Mouse (Mus musculus): Measurements from ENCODE around the gene Sox10.

Sox10 gene

DNA sequence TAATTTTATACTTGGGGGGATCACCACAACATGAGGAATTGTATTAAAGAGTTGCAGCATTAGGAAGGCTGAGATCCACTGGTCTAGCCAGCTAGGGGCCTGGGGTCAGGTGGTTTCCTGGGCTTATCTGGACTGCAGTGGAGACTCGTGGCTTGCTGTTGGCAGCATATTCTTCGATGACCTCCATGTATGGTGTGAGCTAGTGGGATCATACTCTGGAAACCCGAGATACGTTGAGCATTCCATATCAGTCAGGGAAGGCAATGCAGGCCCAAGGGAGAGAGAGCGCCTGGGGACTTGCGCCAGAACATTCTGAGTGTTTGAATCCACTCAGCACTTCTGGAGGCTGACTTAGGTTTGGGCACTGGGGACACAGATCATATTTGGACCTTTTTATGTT is 41.3 kb downstream of the Sox10 start:
- no peak for DNase-seq (ENCODE audit: low spot score in 2 of 2)

DNA sequence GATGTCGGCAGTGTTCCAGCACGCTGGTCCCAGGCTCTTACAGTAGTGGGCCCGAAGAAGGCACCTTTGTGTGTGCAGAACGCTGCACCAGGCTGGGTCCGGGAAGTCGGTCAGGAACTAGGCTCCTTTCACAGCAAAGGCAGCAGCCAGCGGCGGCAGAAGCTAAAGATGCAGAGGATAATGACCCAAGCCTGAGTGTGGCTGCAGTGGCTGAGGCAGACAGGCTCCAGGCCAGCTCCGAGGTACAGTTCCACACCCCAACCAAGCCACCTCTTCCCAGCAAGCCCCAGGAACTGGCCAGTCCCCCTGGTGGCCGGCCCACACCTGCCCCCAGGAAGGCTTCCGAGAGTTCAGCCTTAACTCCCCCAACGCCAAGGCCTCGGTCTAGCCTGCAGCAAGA is 42.5 kb downstream of the Sox10 start:
- no peak for DNase-seq (ENCODE audit: low spot score in 2 of 2)

DNA sequence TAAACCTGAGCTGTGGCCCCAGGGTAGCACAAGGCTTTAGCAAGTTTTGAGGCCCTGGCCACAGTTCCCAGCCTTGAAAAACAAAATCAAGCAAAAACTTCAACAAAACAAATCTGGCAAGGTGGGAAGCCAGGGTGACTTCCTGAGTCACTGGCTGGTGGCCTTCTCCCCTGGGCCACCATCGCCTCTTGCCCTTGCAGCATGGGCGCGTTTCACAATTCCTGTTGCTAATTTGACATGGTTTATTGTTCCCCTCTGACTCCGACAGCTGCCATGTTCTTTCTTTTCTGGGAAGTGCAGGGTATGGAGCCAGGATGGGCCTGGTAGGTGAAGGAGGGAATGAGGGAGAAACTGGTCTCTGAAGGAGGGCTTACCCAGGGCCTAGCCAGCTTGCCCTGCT is 42.9 kb downstream of the Sox10 start:
- DNase-seq (ENCODE audit: low spot score in 2 of 2), result no peak

DNA sequence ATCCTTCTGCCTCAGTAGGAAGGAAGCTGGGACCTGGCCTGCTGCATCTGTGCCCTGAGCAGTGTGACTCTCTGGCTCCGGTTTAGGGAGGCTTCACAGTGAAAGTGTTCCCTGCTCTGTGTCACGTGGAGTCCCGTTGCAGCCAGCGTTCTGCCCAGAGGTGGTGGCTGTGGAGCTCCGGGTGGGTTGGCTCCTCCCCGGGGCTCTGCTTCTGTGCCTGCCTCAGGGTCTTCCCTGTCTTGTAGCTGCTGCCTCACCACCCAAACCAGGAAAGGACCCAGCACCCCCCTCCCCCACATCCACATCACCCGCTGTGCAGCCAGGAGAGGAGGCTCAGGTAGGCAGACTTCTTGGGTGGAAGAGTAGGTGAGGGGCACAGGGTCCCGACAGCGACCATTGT is 45.5 kb downstream of the Sox10 start:
- DNase-seq (ENCODE audit: low spot score in 2 of 2), result no peak

DNA sequence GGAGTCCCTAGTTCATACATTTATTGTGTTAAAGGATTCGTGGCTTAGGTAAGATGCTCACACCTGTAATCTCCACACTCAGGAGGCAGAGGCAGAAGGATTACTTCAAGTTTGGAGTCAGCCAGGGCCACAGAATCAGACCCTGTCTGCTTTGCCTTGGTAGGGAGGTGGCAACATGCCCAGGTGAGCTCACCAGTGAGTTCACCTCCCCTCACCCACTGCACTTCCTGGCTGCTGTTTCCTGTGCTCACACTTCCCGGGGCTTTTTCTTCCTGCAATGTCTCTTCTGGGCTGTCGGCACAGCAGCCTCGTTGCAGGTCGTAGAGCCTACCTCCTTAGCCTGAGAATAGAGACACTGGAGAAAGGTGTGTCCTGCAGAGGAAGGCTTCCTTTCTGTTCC is 49.8 kb downstream of the Sox10 start:
- DNase-seq (ENCODE audit: low spot score in 2 of 2), result no peak

DNA sequence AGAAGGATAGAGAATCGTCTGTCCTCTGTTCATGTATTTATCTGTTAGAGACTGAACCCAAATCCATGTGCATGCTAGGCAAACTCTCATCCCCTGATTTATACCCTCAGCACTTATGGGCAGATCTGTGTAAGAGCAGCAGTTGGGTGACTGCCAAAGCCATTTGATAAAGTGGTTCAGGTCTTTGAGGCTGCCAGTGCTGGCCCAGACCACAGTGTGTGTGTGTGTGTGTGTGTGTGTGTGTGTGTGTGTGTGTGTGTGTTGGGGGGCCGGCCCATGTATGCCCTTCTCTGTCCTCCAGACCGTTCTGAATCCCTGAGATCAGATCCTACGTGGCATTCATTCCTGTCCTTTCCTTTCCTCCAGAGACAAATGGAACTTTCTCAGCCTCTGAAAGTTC is 53.3 kb downstream of the Sox10 start:
- no peak for DNase-seq (ENCODE audit: low spot score in 2 of 2)

DNA sequence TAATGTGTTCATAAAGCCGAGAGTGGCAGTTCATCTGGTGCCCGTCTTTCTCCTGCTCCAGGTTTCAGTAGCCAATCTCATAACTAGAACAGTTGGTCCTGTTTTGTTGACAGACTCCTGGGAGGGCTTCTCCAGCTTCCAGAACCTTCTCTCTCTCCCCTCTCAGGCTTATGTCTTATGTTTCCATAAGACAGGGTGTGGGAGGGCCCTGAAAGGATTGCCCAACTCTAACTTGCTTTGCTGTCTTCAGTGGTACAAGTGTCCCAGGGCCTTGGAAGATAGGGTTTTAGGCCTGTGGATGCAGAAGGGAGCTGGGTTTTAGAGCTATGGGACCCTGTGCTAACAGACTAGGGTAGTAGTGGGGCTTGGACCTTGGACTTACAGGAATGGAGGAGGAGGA is 54.5 kb downstream of the Sox10 start:
- DNase-seq (ENCODE audit: low spot score in 2 of 2), result no peak

DNA sequence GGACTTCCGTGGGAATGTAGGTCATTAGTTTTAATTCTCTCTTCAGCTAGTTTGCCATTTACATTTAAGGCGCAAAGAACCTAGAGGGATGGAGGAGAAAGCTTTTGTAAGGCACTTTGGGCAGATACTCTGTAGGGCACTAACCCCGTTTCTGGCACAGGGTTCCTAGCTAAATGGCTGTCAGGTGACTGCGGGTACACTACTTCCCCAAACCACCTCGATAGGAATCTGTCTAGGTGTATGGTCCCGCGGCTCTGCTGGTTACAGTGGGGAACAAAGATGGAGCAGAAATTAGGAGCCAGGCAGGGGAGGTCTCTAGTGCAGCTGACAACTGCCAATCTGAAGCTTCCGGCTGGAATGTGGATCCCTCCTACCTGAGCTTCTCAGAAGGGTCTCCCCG is 55.0 kb downstream of the Sox10 start:
- no peak for DNase-seq (ENCODE audit: low spot score in 2 of 2)

DNA sequence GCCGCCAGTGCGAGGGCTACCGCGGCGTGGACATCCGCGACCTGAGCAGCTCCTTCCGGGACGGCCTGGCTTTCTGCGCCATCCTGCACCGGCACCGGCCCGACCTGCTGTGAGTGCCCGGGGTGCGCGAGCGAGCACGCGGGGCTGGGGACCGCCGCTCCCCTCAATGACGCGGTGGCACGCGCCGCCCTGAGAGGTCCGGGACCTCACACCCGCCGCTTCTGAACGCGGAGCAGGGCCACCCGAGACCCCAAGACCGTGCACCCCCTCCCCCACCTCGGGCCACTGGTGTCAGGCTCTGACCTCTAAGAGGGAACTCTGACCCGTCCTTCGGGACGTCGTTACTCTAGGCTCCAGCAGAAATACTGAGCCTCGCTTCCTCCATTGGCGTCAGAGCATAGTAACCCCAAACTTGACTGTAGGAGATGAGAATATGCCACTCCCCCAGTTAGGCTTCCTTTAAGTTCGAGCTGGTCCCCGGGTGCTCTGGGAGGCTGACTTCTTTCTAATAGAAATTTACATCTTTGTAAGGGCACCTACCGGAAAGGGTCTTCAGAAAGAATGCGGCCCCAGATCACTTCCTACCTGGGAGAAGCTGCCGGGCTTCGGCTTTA is 55.6 kb downstream of the Sox10 start:
- DNase-seq (ENCODE audit: low spot score in 2 of 2), result peak in 1 of 2 experiments; percentile 22

DNA sequence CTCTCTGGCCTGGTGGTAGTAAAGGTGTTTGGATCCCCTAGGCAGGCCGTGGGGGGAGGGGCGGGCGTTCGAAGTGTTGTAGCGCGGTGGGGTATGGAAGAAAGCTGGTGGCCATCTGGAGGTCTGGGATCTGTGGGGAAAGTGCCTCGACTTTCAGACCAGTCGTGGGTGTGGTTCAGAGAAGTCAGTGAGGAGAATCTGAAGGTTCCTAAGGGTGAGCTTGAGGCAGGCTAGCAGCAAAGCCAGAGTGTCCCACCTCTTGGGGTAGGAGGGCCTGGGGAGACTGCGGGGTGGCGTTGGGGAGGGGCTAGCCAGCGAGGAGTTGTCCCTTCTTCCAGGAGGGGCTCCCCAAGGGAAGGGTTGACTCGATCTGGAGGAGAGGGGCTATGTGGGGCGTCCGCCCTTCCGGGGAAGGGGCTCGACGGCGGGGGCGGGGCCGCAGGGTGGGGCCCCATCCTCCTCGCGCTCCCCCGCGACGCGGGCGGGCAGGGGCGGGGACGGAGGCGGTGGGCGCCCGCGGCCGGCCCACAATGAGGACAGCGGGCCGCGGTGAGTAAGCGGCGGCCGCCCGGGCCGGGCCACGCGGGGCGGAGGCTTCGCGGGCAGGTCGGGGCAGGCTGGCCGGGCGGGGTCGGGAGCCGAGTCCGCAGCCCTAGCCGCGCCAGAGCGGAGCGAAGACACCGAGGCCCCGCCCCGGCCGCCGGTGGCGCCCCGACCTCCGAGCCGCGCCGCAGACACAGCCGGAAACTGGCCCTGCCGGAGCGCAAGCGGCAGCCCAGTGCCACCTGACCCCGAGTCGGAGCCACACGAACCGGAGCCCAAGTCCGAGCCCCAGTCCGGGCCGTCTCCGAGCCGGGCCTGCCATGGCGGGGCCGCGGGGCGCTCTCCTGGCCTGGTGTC is 56.4 kb downstream of the Sox10 start, which contains the start of gene Micall1:
TSS of gene Micall1 (plus strand) at position 478 of the 900 bp plus-strand sequence.
- DNase-seq (ENCODE audit: low spot score in 2 of 2), result peak in 1 of 2 experiments; percentile 29

DNA sequence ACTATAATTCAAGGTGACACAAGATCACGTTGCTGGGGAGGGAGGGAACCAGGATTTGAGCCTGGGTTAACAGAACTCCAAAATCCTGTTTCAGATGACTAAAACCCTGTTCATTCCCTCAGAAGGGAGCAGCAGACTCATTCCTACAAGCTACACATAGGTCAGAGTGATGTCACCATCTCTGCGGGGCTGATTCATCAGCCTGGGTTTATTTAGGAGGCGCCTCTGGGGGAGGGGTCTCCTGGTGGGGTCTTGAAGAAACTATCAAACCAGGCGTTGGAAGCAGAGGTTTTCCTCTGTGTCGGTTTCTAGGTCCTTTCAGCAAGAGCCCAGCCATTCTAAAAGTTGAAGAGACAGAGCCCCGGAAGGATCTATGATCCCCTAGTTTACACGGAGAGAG is 57.1 kb downstream of the Sox10 start:
- DNase-seq (ENCODE audit: low spot score in 2 of 2), result no peak

DNA sequence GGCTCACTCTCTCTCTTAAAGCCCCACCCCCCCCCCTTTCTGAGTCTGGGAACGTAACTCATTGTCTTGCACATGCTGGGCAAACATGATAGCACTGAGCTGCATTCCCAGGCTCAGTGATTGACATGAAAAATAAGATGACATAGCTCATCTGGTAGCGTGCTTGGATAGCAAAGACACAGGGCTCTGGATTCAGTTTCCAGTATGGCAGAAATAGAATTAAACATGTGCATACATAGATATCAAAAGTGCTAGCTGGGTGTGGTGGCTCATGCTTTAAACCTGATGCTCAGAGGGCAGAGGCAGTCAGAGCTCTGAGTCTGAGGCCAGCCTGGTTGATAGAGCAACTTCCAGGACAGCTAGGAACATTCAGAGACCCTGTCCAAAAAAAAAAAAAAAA is 59.2 kb downstream of the Sox10 start:
- no peak for DNase-seq (ENCODE audit: low spot score in 2 of 2)
